In genomic region chr17:32321390-32321734, GRCm38 (mm10) we compare ENCODE assay signal across 8 mouse cellular contexts. TPM values are rescaled to one million over a fixed set of nuclear protein-coding genes. Genes with fewer than 3 reads are reported as not detected.
A peak's percentile ranks its signal among the peaks of the same experiment; 100 is the strongest.
DNase-seq lines count a peak whose midpoint lies in the region; ATAC-seq lines count a peak whose summit lies in the region.

No protein-coding gene starts in this region.

- H3K9ac ChIP-seq in heart, embryonic 15.5 days: peak overlapping the region; percentile 85
- peak overlapping the region; percentile 88 for H3K9ac ChIP-seq in hindbrain, embryonic 13.5 days
- H3K9ac ChIP-seq in midbrain, embryonic 13.5 days (replicated peaks): peak overlapping the region; percentile 81

- intact Hi-C loops in heart, postnatal 25 days (cut with DNase I): loop anchor here (5.0 kb wide), 1 partner anchor 41 kb away; no protein-coding TSS in a partner anchor
- intact Hi-C loops in left cerebral cortex, postnatal 14 days (cut with DNase I): no loop called here

- peak; percentile 58 for ATAC-seq in heart, embryonic 15.5 days (replicated peaks; ENCODE audit: insufficient number of reproducible peaks, insufficient read depth, low FRiP score, low read depth)
- ATAC-seq in activated CD4-positive, CD25-positive, alpha-beta regulatory T cell, adult 4 months: peak; percentile 44
- ATAC-seq in hindbrain, embryonic 13.5 days (ENCODE audit: low FRiP score): peak; percentile 80
- no peak; the same call in 1 of the 2 replicates for ATAC-seq in midbrain, embryonic 13.5 days

- 0% methylated on average over 23 of the region's 23 CpGs for WGBS in heart, embryonic 15.5 days
- under 1% methylated on average over 23 of the region's 23 CpGs for WGBS in hindbrain, embryonic 13.5 days
- WGBS in midbrain, embryonic 13.5 days: under 1% methylated on average over 23 of the region's 23 CpGs

- peaks cover 26% of the 10 kb centered on the region for H3K4me1 ChIP-seq in heart, embryonic 15.5 days (replicated peaks)
- H3K4me1 ChIP-seq in hindbrain, embryonic 13.5 days (replicated peaks): peaks cover 41% of the 10 kb centered on the region
- H3K4me1 ChIP-seq in midbrain, embryonic 13.5 days (replicated peaks): peaks cover 32% of the 10 kb centered on the region

- H3K4me3 ChIP-seq in heart, embryonic 15.5 days: peak overlapping the region; percentile 95
- H3K4me3 ChIP-seq in hindbrain, embryonic 13.5 days: peak overlapping the region; percentile 89
- H3K4me3 ChIP-seq in midbrain, embryonic 13.5 days (replicated peaks): peak overlapping the region; percentile 95

- peaks cover 27% of the 10 kb centered on the region for H3K36me3 ChIP-seq in heart, embryonic 15.5 days
- peaks cover 39% of the 10 kb centered on the region for H3K36me3 ChIP-seq in hindbrain, embryonic 13.5 days
- peaks cover 50% of the 10 kb centered on the region for H3K36me3 ChIP-seq in midbrain, embryonic 13.5 days

- no peaks in the 10 kb centered on the region for H3K9me3 ChIP-seq in heart, embryonic 15.5 days (replicated peaks)
- H3K9me3 ChIP-seq in hindbrain, embryonic 13.5 days: no peaks in the 10 kb centered on the region
- no peaks in the 10 kb centered on the region for H3K9me3 ChIP-seq in midbrain, embryonic 13.5 days

- no peak for DNase-seq in heart, postnatal 25 days (ENCODE audit: low spot score)
- DNase-seq in frontal cortex, adult 2 months (ENCODE audit: extremely low spot score in 1 of 2, low spot score in 1 of 2): no peak
- DNase-seq in left cerebral cortex, postnatal 14 days (ENCODE audit: low spot score in 2 of 2): no peak
- DNase-seq in gastrocnemius, postnatal 4 days (ENCODE audit: low spot score in 2 of 2): no peak

- H3K27me3 ChIP-seq in heart, embryonic 15.5 days: no peaks in the 10 kb centered on the region
- no peaks in the 10 kb centered on the region for H3K27me3 ChIP-seq in hindbrain, embryonic 13.5 days
- H3K27me3 ChIP-seq in midbrain, embryonic 13.5 days: no peaks in the 10 kb centered on the region

- H3K4me2 ChIP-seq in heart, embryonic 15.5 days: peak overlapping the region; percentile 88
- H3K4me2 ChIP-seq in hindbrain, embryonic 13.5 days: peak overlapping the region; percentile 88
- peak overlapping the region; percentile 82 for H3K4me2 ChIP-seq in midbrain, embryonic 13.5 days (replicated peaks)

- peak overlapping the region; percentile 99 for H3K27ac ChIP-seq in heart, embryonic 15.5 days
- peak overlapping the region; percentile 93 for H3K27ac ChIP-seq in hindbrain, embryonic 13.5 days
- peak overlapping the region; percentile 97 for H3K27ac ChIP-seq in midbrain, embryonic 13.5 days

RNA-seq across cellular contexts. Expression of gene Akap8, which starts 0.3 kb away (rescaled TPM):
- polyA plus RNA-seq in heart, embryonic 15.5 days (2015; fragmentation: Nextera tagmentation; extraction: Ambion mirVana): 64.8 and 74.3 TPM in 2 replicates
- total RNA-seq in heart, postnatal 25 days (2021): 10 to 100 TPM; 37.2 to 51.5 TPM
- 100 to 1,000 TPM; 117 to 118 TPM for polyA plus RNA-seq in activated CD4-positive, CD25-positive, alpha-beta regulatory T cell, adult 4 months (2017; shearing (Covaris generic))
- 109 TPM in 2 replicates for polyA plus RNA-seq in hindbrain, embryonic 13.5 days (2015; fragmentation: Nextera tagmentation; extraction: Ambion mirVana)
- 116 and 121 TPM in 2 replicates for polyA plus RNA-seq in midbrain, embryonic 13.5 days (2015; fragmentation: Nextera tagmentation; extraction: Ambion mirVana)
- 111 and 119 TPM in 2 replicates for polyA plus RNA-seq in frontal cortex, adult 2 months (2012; rRNA removed)
- 10 to 100 TPM; 75.3 to 84.7 TPM for total RNA-seq in left cerebral cortex, postnatal 14 days (2021)
- total RNA-seq in gastrocnemius, postnatal 4 days (2021): 10 to 100 TPM; 50.8 to 75.1 TPM

RNA-seq across cellular contexts. Expression of gene Akap8l, which starts 29.0 kb away (rescaled TPM):
- polyA plus RNA-seq in heart, embryonic 15.5 days (2015; fragmentation: Nextera tagmentation; extraction: Ambion mirVana): 88.1 and 98.5 TPM in 2 replicates
- total RNA-seq in heart, postnatal 25 days (2021): 10 to 100 TPM; 43.0 to 46.3 TPM
- 10 to 100 TPM; 43.6 to 50.5 TPM for polyA plus RNA-seq in activated CD4-positive, CD25-positive, alpha-beta regulatory T cell, adult 4 months (2017; shearing (Covaris generic))
- 148 and 156 TPM in 2 replicates for polyA plus RNA-seq in hindbrain, embryonic 13.5 days (2015; fragmentation: Nextera tagmentation; extraction: Ambion mirVana)
- polyA plus RNA-seq in midbrain, embryonic 13.5 days (2015; fragmentation: Nextera tagmentation; extraction: Ambion mirVana): 138 and 168 TPM in 2 replicates
- polyA plus RNA-seq in frontal cortex, adult 2 months (2012; rRNA removed): 347 and 400 TPM in 2 replicates
- total RNA-seq in left cerebral cortex, postnatal 14 days (2021): 100 to 1,000 TPM; 164 to 175 TPM
- 10 to 100 TPM; 36.7 to 50.5 TPM for total RNA-seq in gastrocnemius, postnatal 4 days (2021)

RNA-seq across cellular contexts. Expression of gene Brd4, which starts 36.8 kb away (rescaled TPM):
- 48.8 and 66.7 TPM in 2 replicates for polyA plus RNA-seq in heart, embryonic 15.5 days (2015; fragmentation: Nextera tagmentation; extraction: Ambion mirVana)
- 10 to 100 TPM; 50.9 to 57.5 TPM for total RNA-seq in heart, postnatal 25 days (2021)
- 10 to 100 TPM; 61.8 to 71.6 TPM for polyA plus RNA-seq in activated CD4-positive, CD25-positive, alpha-beta regulatory T cell, adult 4 months (2017; shearing (Covaris generic))
- polyA plus RNA-seq in hindbrain, embryonic 13.5 days (2015; fragmentation: Nextera tagmentation; extraction: Ambion mirVana): 81.8 and 83.9 TPM in 2 replicates
- polyA plus RNA-seq in midbrain, embryonic 13.5 days (2015; fragmentation: Nextera tagmentation; extraction: Ambion mirVana): 90.2 and 95.8 TPM in 2 replicates
- polyA plus RNA-seq in frontal cortex, adult 2 months (2012; rRNA removed): 49.9 and 54.6 TPM in 2 replicates
- total RNA-seq in left cerebral cortex, postnatal 14 days (2021): 100 to 1,000 TPM; 118 to 129 TPM
- 10 to 100 TPM; 86.5 to 98.4 TPM for total RNA-seq in gastrocnemius, postnatal 4 days (2021)
